Mouse (Mus musculus): Measurements from ENCODE around the gene Ulk4. TPM values are rescaled to one million over a fixed set of nuclear protein-coding genes. Genes with fewer than 3 reads are reported as not detected.

Gene Ulk4
- polyA plus RNA-seq, 1 experiment from 2014 or later, result 75.9 TPM

DNA sequence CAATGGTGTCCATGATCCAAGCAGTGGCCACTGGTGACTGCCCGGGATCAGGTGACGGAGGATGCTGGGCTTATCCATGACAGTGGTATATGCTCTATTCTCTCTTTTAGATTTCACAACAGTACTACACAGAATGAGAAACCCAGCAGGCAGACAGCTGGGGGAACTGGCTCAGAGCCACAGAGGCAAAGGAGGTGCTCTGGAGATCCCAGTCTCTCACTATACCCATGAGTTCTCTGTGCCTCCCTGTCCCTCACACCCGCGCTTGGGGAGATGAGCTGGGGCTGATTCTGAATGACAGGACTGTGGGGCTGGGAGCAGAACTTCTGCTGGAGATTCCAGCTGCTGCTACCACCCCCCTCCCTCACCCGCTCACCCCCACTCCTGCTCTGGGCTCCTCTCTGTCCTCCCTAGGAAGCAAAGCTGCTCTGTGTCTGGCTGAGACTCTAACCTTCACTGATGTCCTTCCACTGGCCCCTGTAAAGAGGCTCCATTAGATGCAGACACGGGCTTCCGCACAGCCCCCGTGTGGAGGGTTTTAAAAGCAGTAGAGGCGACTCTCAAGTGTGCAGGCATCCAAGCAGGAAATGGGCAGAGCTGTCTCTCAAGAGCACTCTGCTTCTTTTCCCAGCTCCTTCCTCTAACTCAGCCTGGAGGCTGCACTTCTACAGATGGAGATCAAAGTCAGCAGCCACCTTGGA is 197.5 kb downstream of the Ulk4 start:
- Histone ChIP-seq H3K27ac (replicated peaks) (no peak overlapping the region), H3K36me3 (no peaks in the 10 kb centered on the region), H3K4me3 (no peak overlapping the region), H3K27me3 (no peaks in the 10 kb centered on the region), H3K4me1 (replicated peaks) (peaks cover 29% of the 10 kb centered on the region), H3K9me3 (no peaks in the 10 kb centered on the region), H3K4me2 (no peak overlapping the region), H3K9ac (no peak overlapping the region)
- ATAC-seq (ENCODE audit: low FRiP score, low read depth), result no peak
- WGBS, result 51% methylated on average over 9 of the region's 9 CpGs

DNA sequence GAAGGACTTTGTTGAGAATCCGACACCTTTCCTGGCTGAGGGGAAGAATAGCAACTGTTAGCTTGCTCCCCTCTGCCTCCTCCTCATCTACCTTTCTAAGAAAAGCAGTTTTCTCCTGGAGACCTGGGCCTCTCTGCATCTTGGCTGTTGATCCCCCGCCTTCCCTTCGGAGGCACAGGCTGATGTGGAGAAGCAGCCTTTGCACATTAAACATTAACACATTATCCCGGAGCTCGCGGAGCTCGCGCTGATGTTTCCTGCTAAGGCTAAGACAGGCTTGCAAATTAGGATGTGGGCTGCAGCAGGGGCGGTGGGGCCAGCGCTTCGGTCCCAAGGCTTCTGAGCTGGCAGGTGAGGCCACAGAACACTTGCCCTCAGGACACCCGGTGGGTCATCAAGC is 200.7 kb downstream of the Ulk4 start:
- no peaks in the 10 kb centered on the region for H3K9me3 ChIP-seq
- H3K27ac ChIP-seq (replicated peaks), result no peak overlapping the region; the same call in 1 of the 2 replicates
- no peak overlapping the region for H3K4me2 ChIP-seq
- no peaks in the 10 kb centered on the region for H3K36me3 ChIP-seq
- H3K27me3 ChIP-seq, result no peaks in the 10 kb centered on the region
- H3K4me3 ChIP-seq, result no peak overlapping the region
- H3K9ac ChIP-seq, result no peak overlapping the region
- ATAC-seq (ENCODE audit: low FRiP score, low read depth), result no peak
- peaks cover 19% of the 10 kb centered on the region for H3K4me1 ChIP-seq (replicated peaks)
- WGBS, result 29% methylated on average over 12 of the region's 12 CpGs

DNA sequence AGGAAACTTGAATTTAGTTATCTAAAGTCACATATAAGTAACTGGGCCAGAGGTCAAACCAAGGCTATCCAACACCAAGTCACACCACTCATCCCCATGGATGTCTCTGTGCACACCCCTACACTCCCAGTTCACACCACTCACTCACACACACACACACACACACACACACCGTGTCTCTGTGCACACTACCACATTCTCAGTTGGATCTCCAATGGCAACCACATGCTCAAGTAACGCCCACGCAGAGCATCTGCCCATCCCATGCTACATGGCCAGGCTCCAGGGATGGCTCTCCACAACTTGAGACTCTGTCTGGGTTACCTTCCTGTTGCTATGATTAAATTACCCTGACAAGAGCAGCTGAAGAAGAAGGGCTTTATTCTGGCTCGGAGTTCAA is 201.8 kb downstream of the Ulk4 start:
- no peak overlapping the region for H3K27ac ChIP-seq (replicated peaks)
- no peaks in the 10 kb centered on the region for H3K27me3 ChIP-seq
- no peak for ATAC-seq (ENCODE audit: low FRiP score, low read depth)
- no peak overlapping the region for H3K4me3 ChIP-seq
- H3K4me1 ChIP-seq (replicated peaks), result peaks cover 19% of the 10 kb centered on the region
- H3K9ac ChIP-seq, result no peak overlapping the region
- 76% methylated on average over 4 of the region's 4 CpGs for WGBS
- no peaks in the 10 kb centered on the region for H3K9me3 ChIP-seq
- no peaks in the 10 kb centered on the region for H3K36me3 ChIP-seq
- H3K4me2 ChIP-seq, result no peak overlapping the region

- Histone ChIP-seq H3K27me3 (no peaks in the 10 kb centered on the region), H3K4me2 (no peak overlapping the region), H3K27ac (replicated peaks) (no peak overlapping the region), H3K4me1 (replicated peaks) (peaks cover 16% of the 10 kb centered on the region), H3K4me3 (no peak overlapping the region), H3K9me3 (no peaks in the 10 kb centered on the region), H3K9ac (no peak overlapping the region), H3K36me3 (no peaks in the 10 kb centered on the region)
- 87% methylated on average over 3 of the region's 3 CpGs for WGBS
- no peak for ATAC-seq (ENCODE audit: low FRiP score, low read depth)
Observed at GRCm38 (mm10) chr9:121074726-121075125, 202.3 kb downstream of the Ulk4 start.

- H3K36me3 ChIP-seq, result no peaks in the 10 kb centered on the region
- H3K9me3 ChIP-seq, result no peaks in the 10 kb centered on the region
- H3K27ac ChIP-seq (replicated peaks), result no peak overlapping the region
- 56% methylated on average over 8 of the region's 8 CpGs for WGBS
- ATAC-seq (ENCODE audit: low FRiP score, low read depth), result no peak
- H3K27me3 ChIP-seq, result no peaks in the 10 kb centered on the region
- no peak overlapping the region for H3K4me3 ChIP-seq
- no peak overlapping the region for H3K9ac ChIP-seq
- peaks cover 12% of the 10 kb centered on the region for H3K4me1 ChIP-seq (replicated peaks)
- H3K4me2 ChIP-seq, result no peak overlapping the region
Observed at GRCm38 (mm10) chr9:121072127-121072757, 204.8 kb downstream of the Ulk4 start.

GRCm38 (mm10) chr9:121071461-121072126 is 205.4 kb downstream of the Ulk4 start:
- ATAC-seq (ENCODE audit: low FRiP score, low read depth), result no peak
- 77% methylated on average over 10 of the region's 10 CpGs for WGBS
- H3K27me3 ChIP-seq, result no peaks in the 10 kb centered on the region
- no peak overlapping the region for H3K4me2 ChIP-seq
- no peak overlapping the region for H3K27ac ChIP-seq (replicated peaks)
- H3K36me3 ChIP-seq, result no peaks in the 10 kb centered on the region
- no peak overlapping the region for H3K4me3 ChIP-seq
- H3K9ac ChIP-seq, result no peak overlapping the region
- no peaks in the 10 kb centered on the region for H3K9me3 ChIP-seq
- H3K4me1 ChIP-seq (replicated peaks), result peaks cover 14% of the 10 kb centered on the region

DNA sequence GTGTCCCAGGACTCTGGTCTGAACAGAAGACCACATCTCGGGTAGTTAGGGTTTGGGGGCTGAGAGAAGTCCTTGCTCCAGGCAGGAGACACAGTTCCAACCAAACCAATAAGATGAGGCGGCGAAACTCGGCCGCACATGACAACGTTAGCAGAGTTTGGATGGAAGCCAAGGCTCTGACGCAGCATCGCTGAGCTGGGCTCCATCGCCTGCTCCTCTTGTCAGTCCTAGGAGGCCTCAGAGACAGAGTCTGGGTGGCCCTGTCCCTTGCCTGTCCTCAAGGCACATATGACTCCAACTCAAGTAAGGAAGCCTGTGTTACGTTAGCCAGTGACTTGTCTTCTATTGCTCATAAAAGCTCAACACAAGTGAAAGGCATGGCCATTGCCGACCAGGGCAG is 205.9 kb downstream of the Ulk4 start:
- ATAC-seq (ENCODE audit: low FRiP score, low read depth), result no peak
- no peak overlapping the region for H3K4me2 ChIP-seq

DNA sequence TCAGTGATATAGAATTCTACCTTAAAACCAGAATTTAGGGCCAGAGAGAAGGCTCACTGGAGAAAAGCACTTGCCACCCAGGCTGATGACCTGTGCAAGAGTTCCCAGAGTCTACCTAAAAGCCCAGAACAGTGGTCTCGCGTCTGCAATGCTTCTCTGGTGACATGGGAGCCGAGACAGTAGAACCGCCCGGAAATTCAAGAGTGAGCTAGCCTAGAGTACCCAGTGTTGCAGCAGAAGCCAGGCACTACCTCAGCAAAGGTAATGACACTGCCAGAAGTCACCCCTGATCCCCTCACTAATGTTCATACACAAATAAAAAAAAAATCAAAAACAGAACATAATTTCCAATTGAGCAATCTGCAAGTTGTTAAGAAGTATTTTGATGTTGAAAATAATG is 208.9 kb downstream of the Ulk4 start:
- H3K27me3 ChIP-seq, result no peaks in the 10 kb centered on the region
- no peaks in the 10 kb centered on the region for H3K36me3 ChIP-seq
- H3K4me3 ChIP-seq, result no peak overlapping the region
- H3K9ac ChIP-seq, result no peak overlapping the region
- no peak overlapping the region for H3K27ac ChIP-seq (replicated peaks)
- no peaks in the 10 kb centered on the region for H3K9me3 ChIP-seq
- 88% methylated on average over 5 of the region's 5 CpGs for WGBS
- ATAC-seq (ENCODE audit: low FRiP score, low read depth), result no peak
- H3K4me2 ChIP-seq, result no peak overlapping the region
- H3K4me1 ChIP-seq (replicated peaks), result peaks cover 7% of the 10 kb centered on the region

More for the DNA sequence above, 205.9 kb downstream of the Ulk4 start:
- Histone ChIP-seq H3K9ac (no peak overlapping the region), H3K27ac (replicated peaks) (no peak overlapping the region), H3K36me3 (no peaks in the 10 kb centered on the region), H3K9me3 (no peaks in the 10 kb centered on the region), H3K27me3 (no peaks in the 10 kb centered on the region), H3K4me1 (replicated peaks) (peaks cover 8% of the 10 kb centered on the region), H3K4me3 (no peak overlapping the region)
- 80% methylated on average over 11 of the region's 11 CpGs for WGBS

- H3K27ac ChIP-seq (replicated peaks), result no peak overlapping the region
- no peaks in the 10 kb centered on the region for H3K27me3 ChIP-seq
Observed at GRCm38 (mm10) chr9:121067043-121067442, 210.0 kb downstream of the Ulk4 start.

GRCm38 (mm10) chr9:121065383-121065978 is 211.5 kb downstream of the Ulk4 start:
- no peak overlapping the region for H3K4me3 ChIP-seq
- H3K9ac ChIP-seq, result no peak overlapping the region
- WGBS, result 80% methylated on average over 10 of the region's 10 CpGs
- H3K9me3 ChIP-seq, result no peaks in the 10 kb centered on the region
- H3K27ac ChIP-seq (replicated peaks), result no peak overlapping the region
- no peak overlapping the region for H3K4me2 ChIP-seq
- peaks cover 23% of the 10 kb centered on the region for H3K4me1 ChIP-seq (replicated peaks)
- H3K36me3 ChIP-seq, result no peaks in the 10 kb centered on the region
- no peak for ATAC-seq (ENCODE audit: low FRiP score, low read depth)
- H3K27me3 ChIP-seq, result no peaks in the 10 kb centered on the region

More at GRCm38 (mm10) chr9:121067043-121067442, 210.0 kb downstream of the Ulk4 start:
- ATAC-seq (ENCODE audit: low FRiP score, low read depth), result peak; percentile 59
- H3K9ac ChIP-seq, result no peak overlapping the region
- H3K4me3 ChIP-seq, result no peak overlapping the region
- no peak overlapping the region for H3K4me2 ChIP-seq
- 69% methylated on average over 10 of the region's 10 CpGs for WGBS
- no peaks in the 10 kb centered on the region for H3K36me3 ChIP-seq
- H3K9me3 ChIP-seq, result no peaks in the 10 kb centered on the region
- peaks cover 16% of the 10 kb centered on the region for H3K4me1 ChIP-seq (replicated peaks)

DNA sequence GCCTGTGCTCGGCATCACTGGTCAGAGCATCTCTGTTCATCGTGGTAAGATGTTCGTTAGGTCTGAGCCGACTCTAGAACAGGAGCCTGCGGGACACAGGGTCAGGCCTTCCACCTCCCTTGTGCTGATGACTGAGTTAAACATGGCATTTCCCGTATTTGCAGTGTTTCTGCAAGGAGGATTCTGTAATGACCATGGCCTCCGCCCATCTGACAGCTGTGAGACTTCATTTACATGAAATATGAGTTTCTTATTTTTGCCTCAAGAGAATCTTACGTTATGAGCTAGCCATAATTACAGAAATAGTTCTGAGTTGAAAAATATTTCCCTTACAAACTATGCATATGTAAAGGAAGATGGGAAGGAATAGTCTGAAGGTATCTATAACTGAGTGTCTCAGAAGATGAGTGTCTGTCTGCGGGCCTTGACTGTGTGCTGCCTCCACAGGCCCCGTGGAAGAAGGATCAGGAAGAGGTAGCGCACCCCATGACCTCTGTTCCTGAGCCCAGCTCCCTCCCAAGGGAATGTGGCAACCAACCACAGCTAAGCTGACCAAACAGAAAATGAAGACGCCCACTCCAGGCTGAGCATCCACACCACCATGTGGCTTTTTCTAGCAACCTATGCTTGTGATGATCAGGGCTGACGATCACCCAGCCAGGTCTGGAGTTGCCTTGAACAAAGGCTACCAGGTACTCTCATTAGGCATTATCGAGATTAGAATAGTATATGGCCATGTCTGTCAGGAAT is 212.2 kb downstream of the Ulk4 start:
- Histone ChIP-seq H3K4me2 (no peak overlapping the region), H3K36me3 (no peaks in the 10 kb centered on the region), H3K9me3 (no peaks in the 10 kb centered on the region), H3K27me3 (no peaks in the 10 kb centered on the region), H3K4me1 (replicated peaks) (peaks cover 23% of the 10 kb centered on the region), H3K9ac (no peak overlapping the region), H3K27ac (replicated peaks) (no peak overlapping the region), H3K4me3 (no peak overlapping the region)
- ATAC-seq (ENCODE audit: low FRiP score, low read depth), result no peak
- WGBS, result 81% methylated on average over 14 of the region's 14 CpGs
